Mouse (Mus musculus) lung, postnatal 0 days (tissue): ENCODE data around the gene Slc24a3.

Experiments
- CTCF ChIP-seq: IDR thresholded peaks from 2 replicates; pipeline ENCODE4 v1.5.1; 2016; ENCODE audit warnings: antibody characterized with exemption, mild to moderate bottlenecking
- EP300 ChIP-seq: IDR thresholded peaks from 2 replicates; pipeline ENCODE4 v1.6.1; 2016; ENCODE audit warnings: antibody characterized with exemption, mild to moderate bottlenecking, control low read depth

DNA sequence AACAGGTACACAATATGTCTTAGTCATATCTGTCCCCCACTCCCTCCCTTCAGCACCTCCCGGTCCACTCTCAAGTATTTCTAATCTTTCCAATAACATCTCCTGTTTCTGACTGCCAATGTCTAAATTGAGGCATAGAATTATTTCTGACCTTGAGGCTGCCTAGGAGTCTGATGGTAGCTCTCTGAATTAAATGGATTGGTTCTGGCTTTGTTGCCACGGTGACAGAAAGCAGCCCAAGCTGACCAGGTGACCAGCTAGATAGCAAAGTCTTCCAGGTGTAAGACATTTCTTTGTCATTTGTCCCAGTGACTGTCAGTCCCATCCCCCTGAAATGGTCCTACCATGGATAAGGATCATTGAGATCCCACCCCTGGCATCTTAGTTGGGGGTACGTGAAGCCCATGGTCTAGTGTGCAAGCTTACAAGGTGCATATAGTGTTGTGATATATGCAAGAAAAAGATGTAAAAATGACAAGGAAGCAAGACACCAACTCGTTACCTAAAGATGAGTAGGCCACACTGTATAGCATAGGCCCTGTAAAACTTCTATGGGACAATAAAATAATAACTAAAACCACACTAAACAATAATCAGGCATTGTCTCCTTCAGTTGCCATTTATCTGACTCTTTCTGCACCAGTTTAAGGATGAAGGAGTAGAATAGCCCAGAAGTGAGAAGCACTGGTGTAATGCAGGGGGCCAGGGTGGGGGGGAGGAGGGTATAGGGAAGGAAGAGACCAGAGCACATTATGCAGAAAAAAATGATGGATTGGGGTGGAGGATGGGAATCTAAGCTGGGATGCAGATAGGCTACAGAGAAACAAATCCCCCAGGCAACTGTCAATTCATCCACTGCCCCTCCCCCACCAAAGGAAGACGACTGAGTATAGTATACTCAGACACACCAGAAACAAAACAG lies 253.7 kb downstream of the Slc24a3 start:
- TF ChIP-seq CTCF (no peak), EP300 (no peak)
